Mouse (Mus musculus) layer of hippocampus, adult 2 months (tissue): ENCODE measurements around the gene Mtfp1. TPM values are rescaled to one million over a fixed set of nuclear protein-coding genes. Genes with fewer than 3 reads are reported as not detected.
"Not testable (repeated sequence)": the region's sequence is repeated elsewhere in the genome, so short reads cannot be mapped to it uniquely, and the experiment has no call there.

ENCODE experiments used
- DNase-seq, 2 experiments: peaks; one replicate each; pipeline ENCODE4 v3.0.0; 2022; ENCODE audit warnings: low spot score in 2 of 2
- H3K27ac ChIP-seq: fragments of 200-600 bp; 2 replicates; pipeline ENCODE4 v1.8.1; 2022
- H3K4me3 ChIP-seq: fragments of 200-600 bp; 2 replicates; pipeline ENCODE4 v1.8.1; 2022; ENCODE audit warnings: mild to moderate bottlenecking
- CTCF ChIP-seq: fragments of 200-600 bp; conservative IDR thresholded peaks from 2 replicates; pipeline ENCODE4 v1.8.1; 2022; ENCODE audit warnings: antibody characterized with exemption, mild to moderate bottlenecking, moderate library complexity
- total RNA-seq, 2 experiments: library from RNA; stranded (reverse); gene quantifications; 2 replicates each; pipeline ENCODE4 v1.2.3; 2021

Mtfp1 gene
- total RNA-seq, 2 experiments from 2014 or later = 115 to 119 TPM

DNA sequence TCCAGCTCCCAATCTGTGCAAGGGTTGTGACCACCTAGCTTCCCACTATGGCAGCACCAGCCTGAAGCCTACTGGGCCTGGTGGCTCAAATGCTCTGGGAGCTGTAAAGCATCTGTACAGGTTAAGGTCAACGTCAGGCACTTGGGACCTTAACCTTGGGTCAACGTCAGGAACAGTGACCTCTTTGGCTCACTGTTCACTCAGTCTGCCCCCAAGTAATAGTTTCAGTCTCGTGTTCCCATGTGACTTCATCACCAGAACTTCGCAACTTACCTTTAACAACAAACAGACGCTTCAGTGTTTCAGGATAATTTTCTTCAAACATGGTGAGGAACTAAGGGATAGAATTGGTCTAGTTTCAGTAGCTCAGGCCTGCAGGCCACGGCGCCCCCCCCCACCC is 13.4 kb upstream of the Mtfp1 start:
- TF ChIP-seq CTCF = no peak
- no peak overlapping the region for H3K4me3 ChIP-seq
- no peak for DNase-seq

DNA sequence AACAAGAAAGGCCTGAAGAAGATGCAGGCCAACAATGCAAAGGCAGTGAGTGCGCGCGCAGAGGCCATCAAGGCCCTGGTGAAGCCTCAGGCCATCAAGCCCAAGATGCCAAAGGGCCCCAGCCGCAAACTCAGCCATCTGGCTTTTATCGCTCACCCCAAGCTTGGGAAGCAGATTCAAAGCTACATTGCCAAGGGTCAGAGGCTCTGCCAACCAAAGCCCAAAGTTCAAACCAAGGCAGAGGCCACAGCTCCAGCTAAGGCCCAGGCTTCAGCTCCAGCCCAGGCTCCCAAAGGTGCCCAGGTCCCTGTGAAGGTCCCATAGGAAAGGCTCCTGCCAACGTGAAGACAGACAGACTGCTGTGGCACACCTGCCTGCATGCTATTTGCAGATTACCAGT is 12.7 kb upstream of the Mtfp1 start:
- not testable (repeated sequence) for DNase-seq, H3K4me3 ChIP-seq
- peak overlapping the region; percentile 95 for H3K27ac ChIP-seq

More for the DNA sequence above, 13.4 kb upstream of the Mtfp1 start:
- peak overlapping the region; percentile 36; the same call in 1 of the 2 replicates for H3K27ac ChIP-seq

DNA sequence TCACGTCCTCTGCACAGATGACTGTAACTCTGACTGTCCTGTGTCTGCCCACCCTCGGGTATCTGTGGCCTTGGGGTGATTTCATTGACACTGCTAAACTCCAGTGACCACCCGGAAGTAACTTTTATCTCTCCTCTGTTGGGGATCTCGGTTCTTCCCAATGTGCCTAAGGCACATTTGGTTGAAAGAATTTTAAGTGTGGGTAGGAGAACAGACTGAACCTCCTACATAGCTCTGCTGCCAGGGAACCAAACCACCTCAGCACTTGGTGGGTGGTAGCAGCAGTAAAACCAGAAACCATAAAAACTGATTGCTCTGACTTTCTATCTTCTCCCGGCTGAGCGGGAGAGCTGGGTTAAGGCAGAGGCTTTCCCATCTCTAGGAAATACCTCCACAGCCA is 10.2 kb upstream of the Mtfp1 start:
- Histone ChIP-seq H3K4me3 (no peak overlapping the region), H3K27ac (peak overlapping the region; percentile 95)
- TF ChIP-seq CTCF = no peak
- peak in 1 of 2 experiments; percentile 78 for DNase-seq

DNA sequence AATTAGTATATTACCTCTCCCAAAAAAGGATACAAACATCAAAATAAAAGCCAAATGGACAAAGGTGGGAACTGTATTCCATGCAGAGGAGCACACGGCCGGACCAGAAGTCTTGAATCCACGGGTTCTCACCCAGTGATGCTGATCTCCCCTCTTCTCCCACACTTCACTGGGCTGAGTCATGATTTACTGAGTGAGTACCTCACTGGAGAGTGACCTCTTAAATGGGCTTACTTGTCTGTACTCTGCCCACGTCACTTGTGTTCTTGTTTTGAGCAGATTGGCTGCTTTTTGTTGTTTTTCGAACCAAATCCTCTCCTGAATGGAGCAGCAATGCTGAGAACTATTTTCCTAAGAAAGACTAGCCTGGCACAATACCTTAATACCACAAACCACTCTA is 9.7 kb upstream of the Mtfp1 start:
- TF ChIP-seq CTCF = no peak
- no peak for DNase-seq
- H3K27ac ChIP-seq = peak overlapping the region; percentile 95
- H3K4me3 ChIP-seq = no peak overlapping the region

DNA sequence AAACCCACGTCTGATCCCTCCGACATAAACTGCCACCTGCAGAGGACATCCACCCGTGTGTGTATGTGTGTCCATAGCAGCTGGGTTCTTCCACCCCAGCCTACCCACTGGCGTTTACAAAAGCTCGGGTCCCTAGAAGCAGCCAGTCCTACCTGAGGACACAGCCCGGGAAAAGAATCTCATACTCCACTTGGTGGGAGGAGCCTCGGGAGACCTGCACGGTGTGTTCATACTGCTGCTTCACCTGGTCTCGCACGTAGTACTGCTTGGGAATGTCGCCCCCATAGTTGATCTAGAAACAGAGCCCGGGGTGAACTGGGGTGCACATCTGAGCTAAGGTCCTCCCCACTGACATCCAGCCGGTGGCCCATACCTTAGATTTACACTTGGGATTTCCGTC is 8.3 kb upstream of the Mtfp1 start:
- Histone ChIP-seq H3K4me3 (no peak overlapping the region), H3K27ac (peak overlapping the region; percentile 79; the same call in 1 of the 2 replicates)
- no peak for TF ChIP-seq CTCF
- DNase-seq = no peak

DNA sequence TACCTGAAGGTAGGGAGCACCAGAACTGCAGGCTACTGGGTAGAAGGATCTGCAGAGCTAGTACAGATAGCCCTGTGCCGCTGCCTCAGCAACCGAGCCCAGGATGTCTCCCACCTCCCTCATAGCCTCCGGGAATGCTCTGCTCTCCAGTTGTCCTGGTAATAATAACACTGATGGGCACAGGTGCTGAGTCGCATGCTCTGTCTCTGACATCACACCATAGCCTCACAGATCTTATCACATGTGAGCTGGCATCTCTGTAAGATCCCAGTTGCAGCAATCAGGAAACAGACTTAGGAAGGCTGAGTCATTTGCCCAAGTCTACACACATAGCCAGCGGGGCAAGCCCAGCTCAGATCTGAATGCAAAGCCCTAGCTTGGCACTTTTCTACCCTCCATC is 6.6 kb upstream of the Mtfp1 start:
- no peak for DNase-seq
- peak overlapping the region; percentile 79 for H3K27ac ChIP-seq
- TF ChIP-seq CTCF = no peak
- H3K4me3 ChIP-seq = no peak overlapping the region

DNA sequence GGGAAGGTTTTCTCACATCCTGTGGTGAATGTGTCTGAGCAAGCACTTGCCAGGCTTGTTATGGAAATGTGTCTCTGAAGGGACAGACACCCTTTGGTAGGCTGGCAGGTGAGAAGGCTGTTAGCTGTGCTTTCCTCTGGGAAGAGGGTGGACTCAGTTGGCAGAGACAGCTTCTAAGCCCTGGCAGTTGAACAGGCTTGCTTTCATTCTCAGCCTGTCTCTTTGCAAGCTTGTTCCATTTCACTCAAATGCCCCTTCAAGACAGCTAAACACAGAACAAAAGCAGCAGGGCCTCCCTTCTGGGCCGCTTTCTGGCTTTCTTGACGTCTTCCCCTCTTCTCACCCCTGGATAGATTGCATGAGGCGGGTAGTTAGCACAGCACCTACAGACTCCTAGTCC is 4.2 kb upstream of the Mtfp1 start:
- DNase-seq = no peak
- Histone ChIP-seq H3K27ac (peak overlapping the region; percentile 91), H3K4me3 (no peak overlapping the region)
- TF ChIP-seq CTCF = no peak

DNA sequence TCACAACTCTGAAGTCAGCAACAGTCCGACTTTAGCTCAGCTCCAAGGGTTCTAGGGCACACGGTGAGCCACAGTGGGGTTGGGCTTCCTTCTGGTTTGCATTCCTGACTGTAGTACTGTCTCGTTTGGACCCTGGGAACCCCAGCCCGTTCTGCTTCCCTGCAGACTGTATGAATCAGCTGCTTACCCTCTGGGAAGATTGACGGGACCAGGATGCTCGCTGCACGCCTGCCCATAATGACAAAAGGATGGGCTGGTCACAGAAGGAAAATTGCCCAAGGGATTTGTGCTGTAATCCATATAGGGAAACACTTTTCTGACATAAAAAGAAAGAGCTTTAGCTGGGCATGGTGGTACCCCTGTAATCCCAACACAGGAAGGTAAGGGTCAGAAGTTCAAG is 3.6 kb upstream of the Mtfp1 start:
- H3K27ac ChIP-seq = peak overlapping the region; percentile 91
- no peak for DNase-seq
- H3K4me3 ChIP-seq = no peak overlapping the region
- TF ChIP-seq CTCF = no peak

DNA sequence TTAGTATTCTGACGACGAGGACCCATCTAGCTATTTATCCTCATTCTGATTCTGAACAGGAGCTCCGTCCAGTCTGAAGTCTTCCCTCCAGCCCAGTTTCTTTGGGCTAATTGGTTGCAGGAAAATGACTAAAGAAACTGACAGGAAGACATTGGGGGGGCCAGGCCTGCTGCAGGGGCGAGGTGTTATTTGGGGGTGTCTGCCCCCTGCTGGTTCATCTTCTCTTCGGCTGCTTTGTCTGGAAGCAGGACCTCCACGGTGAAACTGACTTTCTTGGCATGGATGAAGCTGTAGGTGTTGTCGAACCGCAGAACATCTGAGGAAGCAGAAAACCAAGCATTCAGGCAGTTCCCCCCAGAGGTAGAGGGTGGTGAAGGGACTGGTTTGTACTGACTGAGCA is 2.9 kb upstream of the Mtfp1 start:
- Histone ChIP-seq H3K27ac (peak overlapping the region; percentile 91), H3K4me3 (no peak overlapping the region)
- DNase-seq = no peak
- peak; percentile 61 for TF ChIP-seq CTCF

DNA sequence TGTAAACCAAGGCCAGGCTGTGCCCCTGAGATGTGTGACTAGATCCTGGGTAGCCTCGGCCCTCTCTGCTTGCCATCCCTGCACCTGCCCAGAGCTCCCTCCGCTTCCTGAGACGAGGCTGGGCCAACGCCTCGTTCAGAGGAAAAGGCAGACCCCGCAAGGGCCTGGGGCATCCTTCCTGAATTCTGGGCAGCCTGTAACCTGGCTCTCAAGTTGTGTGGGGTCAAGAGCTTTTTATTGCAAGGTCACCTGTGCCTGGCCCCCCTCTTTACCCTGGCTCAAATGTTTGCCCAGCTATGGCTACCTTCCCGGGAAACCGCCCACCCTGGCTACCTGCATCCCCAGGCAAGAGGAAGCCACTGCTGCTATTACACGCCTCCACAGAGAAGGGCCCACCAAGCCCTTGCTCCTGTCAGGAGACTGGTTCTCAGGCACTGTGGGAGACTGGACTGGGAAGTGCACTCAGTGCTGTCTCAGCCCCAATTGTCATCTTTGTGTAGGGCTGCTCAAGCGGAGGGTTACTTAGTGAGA is 1.9 kb upstream of the Mtfp1 start:
- Histone ChIP-seq H3K4me3 (peak overlapping the region; percentile 59), H3K27ac (peak overlapping the region; percentile 98)
- no peak for DNase-seq
- no peak for TF ChIP-seq CTCF

DNA sequence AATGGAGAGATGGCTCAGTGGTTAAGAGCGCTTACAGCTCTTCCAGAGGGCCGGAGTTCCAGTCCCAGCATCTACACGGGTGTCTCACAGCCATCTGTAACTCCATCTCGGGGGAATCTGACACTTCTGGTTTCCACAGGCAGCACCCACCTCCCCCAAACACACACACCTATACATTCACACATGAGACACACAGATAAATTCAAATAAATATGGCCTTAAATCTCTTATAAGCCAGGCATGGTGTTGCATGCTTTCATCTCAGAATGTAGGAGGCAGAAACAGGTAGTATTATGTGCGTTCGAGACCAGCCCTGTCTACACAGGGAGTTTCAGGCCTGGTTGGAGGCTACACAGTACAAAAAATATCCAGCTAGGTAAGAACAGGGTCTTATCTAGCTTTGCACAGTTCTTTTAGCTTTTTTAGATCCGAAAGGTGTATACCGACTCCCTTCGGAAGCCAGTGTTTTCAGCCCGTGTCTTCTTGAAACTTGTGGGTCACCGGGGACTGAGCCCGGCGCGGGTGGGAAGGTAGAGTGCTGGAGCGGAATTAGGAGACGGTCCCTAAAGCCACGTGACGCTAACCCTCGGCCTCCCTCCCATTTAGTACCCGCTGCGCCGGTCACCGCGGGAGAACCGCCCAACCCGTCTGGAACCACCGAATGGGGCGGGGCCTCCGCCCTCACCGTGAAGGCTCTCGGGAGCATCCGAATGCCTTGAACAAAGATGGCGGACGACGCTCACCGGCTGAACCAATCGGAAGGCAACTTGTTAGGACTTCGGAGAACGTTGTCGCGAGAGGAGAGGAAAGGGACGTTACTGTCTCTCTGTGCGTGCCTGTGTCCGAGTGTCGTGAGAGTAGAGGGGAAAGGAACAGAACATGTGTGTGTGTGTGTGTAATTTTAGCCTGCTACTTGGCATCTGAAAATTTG is 1.1 kb upstream of the Mtfp1 start:
- peak overlapping the region; percentile 98 for H3K27ac ChIP-seq
- H3K4me3 ChIP-seq = peak overlapping the region; percentile 59
- TF ChIP-seq CTCF = no peak
- DNase-seq = peak; percentile 99

DNA sequence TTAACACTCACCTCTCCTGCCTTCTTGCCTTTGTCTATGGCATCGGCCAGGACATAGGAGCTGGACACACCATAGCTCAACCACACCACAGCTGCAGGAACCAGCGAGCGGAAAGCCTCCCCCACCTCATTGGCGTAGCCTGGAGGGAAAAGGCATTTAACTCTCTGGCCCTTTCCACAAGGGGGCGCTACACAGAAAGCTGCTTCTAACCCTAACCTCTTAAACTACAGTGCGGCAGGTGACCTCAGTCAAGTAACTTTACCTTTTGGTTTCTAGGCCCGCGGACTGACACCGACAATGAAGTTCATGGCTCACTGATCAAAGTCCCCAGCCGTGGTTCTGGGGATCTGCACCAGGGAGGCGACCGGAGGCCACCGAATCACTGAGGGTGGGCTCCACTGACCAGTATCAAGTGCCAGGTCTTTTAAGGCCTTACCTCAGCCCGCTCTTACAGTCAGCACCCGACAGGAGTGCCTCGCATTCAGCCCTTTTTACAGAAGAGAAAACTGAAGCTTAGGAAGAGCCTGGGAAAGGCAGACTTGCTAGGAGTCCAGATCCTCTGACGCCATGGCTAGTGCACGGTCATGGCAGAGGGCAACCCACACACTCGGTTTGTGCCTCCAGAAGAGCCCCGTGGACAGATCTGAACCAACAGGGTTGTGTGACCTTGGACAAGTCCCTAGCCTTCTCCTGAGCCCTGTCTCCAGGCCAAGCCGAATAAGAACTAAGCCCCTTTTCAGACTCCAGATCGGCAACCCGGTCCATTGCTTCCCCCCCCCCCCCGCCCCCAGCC is 671 bp downstream of the Mtfp1 start:
- Histone ChIP-seq H3K4me3 (peak overlapping the region; percentile 67), H3K27ac (peak overlapping the region; percentile 98)
- TF ChIP-seq CTCF = peak; percentile 92
- peak; percentile 81 to 86 for DNase-seq
